Mouse (Mus musculus) lung, postnatal 10 days (tissue): ENCODE measurements around the gene Ccdc170.

Source experiments
- DNase-seq: peaks from one replicate; pipeline ENCODE4 v3.0.0; 2021

The Ccdc170 gene

DNA sequence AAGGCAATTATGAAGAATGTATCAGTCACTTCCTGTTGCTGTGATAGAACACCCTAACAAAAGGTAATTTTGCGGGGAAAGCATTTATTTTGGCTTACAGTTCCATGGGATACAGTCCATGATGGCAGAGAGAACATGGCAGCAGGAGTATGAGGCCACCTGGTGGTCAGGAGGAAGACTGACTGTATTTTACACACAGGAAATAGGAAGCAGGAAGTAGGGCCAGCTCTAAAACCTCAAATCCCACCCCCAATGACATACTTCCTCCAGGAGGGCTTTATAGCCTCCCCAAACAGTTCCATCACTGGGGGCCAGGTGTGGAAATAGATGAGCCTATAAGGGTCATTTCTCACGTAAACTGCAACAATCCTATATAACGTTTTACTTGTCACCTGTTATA lies 39.8 kb downstream of the Ccdc170 start:
- no peak for DNase-seq

DNA sequence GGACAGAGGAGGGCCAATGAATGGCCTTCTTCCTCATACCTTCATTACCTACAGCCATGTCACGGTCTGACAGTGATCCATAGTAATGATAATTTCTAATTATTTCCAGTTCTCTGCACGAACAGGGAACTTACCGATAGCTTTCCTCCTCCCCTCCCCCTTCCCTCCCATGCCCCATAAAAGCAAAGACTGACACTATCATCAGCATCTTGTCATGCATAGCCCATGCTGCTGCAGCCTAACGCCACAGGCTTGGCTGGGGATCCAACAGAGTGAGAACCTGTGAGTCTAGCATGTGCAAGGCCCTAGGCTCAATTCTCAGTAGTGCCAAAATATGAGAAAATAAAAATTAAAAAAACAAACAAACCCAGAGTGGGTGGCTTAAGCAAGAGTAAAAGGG lies 40.8 kb downstream of the Ccdc170 start:
- no peak for DNase-seq

DNA sequence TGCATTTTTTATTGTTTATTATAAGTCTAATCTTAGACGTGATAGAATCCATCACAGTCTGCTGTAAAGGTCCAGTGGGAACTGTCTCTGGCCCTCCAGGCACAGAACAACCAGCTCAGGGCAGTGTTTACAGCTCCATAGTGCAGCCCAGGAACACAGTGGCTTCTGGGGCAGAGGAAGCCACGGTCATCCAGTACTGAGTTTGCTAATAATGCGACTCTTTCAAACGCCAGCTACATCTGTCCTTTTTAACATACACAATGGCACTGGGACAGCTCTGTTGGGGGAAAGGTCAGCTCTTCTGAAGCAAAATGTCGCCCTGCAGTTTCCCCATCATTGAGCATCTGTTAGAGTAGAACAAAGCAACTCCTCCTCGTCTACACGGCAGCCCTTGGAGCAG lies 45.7 kb downstream of the Ccdc170 start:
- no peak for DNase-seq

DNA sequence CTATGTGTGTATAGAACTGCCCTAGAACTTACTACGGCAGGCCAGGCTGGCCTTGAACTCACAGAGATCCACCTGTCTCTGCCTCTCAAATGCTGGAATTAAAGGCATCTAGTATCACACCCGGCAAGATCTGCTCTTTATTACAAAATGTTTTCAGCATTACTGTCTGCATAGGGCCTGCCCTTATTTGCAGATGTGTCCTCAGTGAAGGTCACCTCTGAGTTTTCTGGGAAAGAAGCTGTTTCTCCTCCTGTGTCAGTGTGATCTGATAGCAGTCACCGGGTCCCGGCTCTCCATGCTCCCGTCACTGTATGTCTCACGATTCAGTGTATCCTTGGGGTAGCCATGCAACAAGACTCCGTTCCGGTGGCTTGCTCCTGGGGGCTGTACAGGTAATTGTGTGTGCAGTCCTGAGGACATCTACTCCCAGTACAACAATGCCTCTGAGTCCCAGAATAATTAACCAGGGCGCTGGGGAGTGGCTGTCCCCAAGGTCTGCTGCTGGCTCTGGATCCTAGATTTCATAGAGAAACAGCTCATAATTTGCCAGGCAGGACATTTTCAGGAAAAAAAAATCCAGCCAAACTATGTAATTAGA lies 48.4 kb downstream of the Ccdc170 start:
- no peak for DNase-seq

DNA sequence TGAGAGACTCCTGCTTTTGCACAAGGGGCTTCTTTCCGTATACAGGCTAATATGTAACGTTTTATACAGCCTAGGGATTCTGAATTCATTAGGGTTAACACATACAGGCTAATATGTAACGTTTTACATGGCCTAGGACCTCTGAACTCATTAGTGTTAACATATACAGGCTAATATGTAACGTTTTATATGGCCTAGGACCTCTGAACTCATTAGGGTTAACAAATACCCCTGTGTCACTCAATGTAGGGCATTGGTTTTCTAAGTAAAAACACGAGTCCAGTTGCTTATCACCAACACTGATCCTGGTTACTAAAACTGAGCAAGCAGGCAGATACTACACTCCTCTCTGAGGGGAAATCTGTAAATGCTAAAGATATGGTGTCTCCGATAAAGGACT lies 49.6 kb downstream of the Ccdc170 start:
- DNase-seq, result no peak

DNA sequence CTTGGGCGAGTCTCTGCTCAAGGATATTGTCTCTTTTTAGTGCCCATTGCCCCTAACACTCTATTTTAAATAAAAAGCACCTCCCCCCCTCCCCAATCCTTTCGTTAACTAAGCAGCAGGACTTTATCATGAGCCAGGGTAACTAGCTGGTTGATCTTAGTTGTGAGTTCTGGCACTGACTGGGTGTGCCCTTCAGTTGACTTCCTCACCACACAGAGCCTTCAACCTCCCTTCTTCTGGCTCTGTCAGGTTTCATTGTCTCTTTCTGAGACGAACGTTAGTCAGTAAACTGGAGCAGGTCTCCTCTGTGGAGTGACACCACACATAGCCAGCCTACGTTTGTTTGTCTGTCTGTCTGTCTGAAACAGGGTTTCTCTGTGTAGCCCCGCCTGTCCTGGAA lies 50.4 kb downstream of the Ccdc170 start:
- DNase-seq, result no peak

DNA sequence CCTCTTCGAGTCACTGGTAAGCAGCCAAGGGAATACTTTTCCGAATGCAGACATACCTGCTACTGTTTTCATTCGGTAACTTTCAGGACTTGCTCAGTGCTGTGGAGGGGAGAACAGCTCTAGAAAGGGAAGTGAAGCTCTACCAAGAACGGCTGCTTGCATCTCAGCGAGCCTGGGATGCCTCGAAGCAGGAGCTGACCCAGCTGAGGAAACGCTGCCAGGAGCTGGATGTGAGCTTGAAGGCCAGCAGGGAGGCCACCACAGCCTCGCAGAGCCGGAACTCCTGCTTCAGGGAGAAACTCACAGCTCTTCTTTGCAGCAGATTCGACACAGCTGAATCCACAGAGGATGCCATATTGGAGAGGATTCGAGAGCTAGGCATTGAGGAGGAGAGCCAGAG lies 51.6 kb downstream of the Ccdc170 start:
- DNase-seq, result no peak

DNA sequence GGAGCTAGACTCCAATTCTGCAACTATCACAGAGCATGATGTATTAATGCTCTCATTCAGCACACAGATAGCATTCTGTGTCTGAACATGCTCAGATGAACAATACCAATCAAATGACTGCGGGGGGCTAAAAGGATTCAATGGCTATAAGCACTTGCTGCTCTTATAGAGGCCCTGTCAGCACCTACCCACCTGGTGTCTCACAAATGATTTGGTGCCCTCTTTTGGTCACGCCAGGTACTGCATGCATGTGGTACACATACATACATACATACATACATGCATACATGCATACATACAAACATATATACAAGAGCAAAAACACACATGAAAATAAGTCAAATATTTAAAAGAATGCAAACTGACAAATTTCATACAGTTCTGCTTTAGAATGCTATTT lies 63.2 kb downstream of the Ccdc170 start:
- DNase-seq, result no peak

DNA sequence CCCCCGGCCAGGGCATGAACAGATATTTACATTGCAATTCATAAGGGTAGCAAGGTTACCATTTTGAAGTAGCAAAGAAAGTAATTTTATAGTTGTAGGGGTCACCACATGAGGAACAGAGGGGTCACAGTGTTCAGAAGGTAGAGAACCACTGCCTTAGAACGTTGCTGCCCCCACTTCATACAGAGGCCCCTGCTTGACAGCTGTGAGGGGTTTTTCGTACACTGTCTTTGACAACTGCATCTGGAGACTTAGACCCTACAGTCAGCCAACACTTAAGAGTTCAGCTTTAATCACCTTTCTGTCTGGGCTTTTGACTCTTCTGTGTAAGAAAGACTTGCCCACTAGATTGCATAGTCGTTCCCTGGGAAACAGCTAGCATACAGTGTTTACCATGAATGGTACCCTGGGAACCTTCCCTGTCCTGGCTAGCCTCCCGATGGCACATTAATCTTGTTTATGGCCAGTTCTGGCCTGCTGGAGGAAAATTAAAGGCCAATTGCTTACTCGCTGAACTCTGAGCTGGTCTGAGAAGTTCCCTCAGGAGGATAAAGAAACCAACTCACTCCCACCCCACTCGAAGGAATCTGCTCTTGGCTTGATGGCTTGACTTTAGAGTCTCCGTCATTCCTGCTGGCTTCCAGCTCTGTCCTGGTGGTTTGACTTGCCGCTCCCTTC lies 71.3 kb downstream of the Ccdc170 start:
- peak; percentile 39 for DNase-seq

DNA sequence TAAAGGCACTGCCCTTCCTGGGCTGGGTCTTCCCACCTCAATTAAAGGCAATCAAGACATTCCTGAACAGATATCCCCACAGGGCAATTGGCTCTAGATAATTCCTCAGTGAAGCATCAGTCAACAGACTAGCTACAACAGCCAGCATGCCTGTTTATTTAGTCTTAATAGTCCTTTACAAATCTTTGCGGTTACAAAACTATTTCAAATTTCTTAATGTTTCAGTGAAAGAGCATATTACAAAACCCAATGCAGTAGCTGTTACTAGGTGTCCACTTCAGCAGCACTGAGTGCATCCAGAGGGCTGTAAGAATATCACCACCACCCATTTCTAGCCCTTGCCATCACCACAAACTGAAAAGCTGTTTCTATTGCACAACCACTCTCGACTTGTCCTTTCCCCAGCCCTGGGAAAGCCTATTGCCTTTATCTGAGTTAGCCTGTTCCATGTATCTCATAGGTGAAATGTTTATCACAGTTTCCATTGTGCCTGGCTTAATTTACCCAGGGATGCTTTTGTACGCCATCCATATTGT lies 74.6 kb downstream of the Ccdc170 start:
- DNase-seq, result no peak

DNA sequence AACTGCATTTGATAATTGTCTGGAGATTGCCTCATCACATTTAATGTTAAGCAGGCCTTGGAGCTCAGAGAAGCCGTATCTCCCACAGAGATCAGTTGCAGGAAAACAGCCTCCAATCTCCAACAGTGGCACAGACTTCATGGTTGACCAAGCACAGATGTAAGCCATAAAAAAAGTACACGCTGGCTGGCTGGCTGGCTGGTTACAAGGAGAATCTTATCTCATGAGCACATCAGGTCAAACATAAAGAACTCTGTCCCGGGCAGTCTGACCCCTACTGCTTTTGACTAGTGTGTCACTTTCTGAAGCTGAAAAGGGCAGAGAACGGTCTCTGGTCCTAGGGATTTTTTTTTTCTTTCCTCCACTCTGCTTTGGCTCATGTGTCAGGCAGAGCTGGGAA lies 76.8 kb downstream of the Ccdc170 start:
- DNase-seq, result no peak

DNA sequence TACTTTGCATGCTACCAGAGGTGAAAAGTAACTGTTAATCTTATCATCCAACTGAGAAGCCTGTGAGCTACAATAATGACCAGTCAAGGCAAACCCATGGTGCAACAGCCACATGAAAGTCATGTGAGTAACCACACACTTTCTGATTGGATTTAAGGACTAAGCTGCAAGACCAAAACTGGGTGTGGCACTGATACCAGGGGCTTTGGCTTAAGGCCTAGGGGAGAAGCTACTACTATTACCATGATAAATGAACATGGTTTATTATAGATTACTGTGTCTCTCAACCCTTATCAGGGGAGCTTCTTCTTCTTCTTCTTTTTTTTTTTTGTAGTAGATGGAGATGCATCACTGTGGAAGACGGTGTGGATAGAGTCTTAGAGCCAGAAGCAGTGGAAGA lies 82.8 kb downstream of the Ccdc170 start:
- no peak for DNase-seq

DNA sequence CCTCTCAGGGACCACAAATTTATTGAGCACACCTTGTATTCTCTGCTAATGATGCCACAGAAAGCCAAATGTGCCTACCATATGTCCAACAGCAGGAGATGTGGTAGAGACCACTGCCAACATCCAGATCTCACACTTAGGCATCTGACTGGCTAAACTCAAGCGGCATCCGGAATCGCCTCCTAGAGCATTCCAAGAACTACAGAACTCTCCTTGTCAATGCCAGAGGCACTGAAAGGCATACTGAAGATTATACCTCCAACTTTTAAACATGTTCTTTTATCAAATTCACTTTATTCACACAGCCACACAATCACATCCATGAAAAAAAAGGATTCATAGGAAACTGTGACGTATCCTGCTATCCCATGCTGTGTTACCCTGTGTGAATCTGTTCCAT lies 88.5 kb downstream of the Ccdc170 start:
- DNase-seq, result no peak

DNA sequence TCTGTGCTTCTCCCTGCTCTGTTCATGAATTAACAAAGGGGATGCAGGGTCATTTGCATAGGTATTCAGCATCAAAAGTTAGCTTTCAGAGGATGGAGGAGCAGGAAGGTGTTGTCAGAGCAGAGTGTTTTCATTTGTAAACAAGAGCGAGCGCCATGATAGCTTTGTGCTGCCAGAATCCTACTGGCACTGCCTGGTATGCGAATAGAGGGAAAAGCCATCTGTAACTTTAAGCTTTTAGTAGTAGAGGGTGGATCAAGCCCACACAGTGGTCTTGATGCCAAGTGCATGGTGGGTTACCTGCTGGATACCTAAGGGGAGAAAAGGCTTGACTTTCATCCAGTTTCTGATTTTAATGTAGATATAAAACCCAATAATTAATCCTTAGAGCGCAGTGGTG lies 89.0 kb downstream of the Ccdc170 start:
- DNase-seq, result no peak

DNA sequence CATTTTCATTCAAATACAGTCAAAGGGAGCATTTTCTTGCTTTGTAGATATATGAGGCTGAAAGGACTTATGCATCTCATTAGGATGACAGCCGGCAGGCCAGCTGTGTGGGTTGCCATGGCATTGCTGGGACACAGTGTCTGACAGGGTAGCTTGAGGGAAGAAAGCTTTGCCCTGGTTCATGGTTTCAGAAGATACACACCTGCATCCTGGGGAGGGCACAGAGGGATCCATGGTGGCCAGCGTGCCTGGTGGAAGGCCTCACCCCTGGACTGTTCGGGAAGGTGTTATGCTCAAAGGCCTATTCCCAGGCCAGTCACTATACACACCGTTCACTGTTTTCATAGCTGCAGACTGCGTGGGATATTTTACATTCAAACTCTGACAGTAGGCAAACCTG lies 99.6 kb downstream of the Ccdc170 start:
- no peak for DNase-seq

DNA sequence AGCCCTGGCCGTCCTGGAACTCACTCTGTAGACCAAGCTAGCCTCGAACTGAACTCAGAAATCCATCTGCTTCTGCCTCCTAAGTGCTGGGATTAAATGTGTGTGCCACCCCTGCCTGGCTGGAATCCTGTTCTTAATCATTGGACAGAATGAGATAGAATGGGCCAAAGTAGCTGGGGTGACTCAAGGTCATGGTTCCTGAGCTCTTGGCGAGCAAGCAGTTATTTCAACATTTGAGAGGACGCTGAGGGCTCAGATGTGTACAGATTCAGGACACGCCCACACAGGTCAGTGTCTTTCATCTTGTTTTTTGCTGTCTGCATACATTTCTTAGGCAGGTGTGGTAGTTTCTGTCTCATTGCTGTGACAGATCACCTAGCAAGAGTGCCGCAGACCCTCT lies 104.4 kb downstream of the Ccdc170 start:
- no peak for DNase-seq

DNA sequence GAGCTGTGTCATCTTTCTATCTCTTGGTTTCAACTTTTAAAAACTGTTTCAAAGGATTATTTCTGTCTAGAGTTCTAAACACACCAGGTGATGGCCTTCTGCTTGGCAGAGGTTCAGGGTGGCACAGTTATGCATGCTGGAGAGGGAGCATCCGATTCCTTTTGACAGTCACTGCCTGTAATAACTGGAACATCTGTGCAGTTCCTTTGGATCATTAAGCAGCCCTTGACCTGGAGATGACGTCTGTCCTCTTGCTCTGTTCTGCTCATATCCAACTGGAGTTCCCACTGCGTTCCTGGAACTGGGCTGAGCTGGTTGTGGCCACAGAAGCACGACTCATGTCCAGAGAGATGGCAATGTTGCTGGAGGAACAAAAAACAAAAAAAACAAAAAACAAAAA lies 107.3 kb downstream of the Ccdc170 start:
- no peak for DNase-seq

DNA sequence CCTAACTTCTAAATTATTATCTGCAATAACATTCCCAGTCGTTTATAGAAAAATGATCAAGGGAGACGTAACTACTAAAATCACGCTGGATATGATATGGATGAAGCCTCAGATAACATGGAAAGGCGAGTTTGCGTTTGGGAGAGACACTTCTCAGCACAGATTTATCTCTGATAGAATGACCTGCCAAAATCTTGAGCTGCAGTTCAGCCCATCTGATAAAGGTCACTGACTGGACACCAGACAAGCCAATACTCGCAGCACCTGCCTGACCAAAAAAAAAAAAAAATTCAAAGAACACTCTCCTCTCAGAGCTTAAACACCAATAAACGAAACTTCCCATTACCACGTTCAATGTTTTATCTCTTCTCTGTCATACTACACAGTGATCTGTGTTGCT lies 108.7 kb downstream of the Ccdc170 start:
- DNase-seq, result no peak

DNA sequence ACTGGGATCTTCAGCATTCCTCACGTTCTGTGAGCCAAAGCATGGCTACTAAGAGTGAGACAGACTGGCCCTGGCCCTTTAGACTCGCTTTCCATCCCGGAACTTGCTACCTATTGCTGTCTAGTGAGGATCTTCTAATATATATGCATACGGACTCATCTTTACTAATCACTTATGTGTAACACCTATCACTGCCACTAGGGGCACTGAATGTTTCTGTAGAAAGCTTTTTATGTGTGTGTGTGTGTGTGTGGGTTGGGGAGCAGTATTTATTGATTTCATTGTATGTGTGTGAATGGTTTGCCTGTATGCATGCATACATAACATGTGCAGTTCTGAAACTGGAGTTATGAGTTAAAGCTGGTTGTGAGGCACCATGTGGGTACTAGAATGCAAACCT lies 111.5 kb downstream of the Ccdc170 start:
- no peak for DNase-seq

DNA sequence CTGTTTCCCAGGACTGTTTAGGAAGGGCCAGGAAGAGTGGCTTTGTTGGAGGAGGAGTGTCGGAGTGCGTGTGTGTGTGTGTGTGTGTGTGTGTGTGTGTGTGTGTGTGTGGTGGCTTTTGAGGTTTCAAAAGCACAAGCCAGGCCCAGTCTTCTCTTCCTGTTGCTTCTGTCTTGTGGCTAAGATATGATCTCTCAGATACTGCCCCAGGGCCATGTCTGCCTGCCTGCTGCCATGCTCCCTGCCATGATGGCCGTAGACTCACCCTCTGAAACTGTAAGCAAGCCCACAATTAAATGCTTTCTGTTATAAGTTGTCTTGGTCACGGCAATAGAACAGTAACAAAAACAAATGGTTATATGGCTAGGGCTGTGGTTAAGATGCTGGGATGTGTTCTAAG lies 114.9 kb downstream of the Ccdc170 start:
- DNase-seq, result no peak

DNA sequence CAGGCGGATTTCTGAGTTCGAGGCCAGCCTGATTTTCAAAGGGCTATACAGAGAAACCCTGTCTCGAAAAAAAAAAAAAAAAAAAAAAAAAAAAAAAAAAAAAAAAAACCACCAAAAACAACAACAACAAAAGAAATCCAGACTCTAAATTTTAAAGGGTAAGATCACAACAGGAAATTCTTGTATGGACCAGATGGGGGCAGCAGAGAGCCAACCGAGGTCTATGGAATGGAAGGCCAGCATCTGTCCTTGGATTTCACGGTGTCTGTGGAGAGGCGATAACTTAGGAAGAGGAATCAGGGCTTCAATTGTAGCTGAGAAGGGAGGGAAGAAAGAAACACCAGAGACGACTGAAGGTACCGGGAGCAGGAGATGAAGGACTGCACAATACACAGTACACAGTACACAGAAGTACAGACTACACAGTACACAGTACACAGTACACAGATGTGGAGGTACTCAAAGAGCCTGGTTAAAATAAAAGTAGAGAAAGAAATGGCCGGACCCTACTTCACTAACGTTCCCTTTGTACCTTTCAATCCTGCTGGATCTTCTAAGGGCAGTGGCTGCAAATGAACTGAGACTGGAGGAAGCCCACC lies 116.0 kb downstream of the Ccdc170 start:
- DNase-seq, result peak; percentile 66

DNA sequence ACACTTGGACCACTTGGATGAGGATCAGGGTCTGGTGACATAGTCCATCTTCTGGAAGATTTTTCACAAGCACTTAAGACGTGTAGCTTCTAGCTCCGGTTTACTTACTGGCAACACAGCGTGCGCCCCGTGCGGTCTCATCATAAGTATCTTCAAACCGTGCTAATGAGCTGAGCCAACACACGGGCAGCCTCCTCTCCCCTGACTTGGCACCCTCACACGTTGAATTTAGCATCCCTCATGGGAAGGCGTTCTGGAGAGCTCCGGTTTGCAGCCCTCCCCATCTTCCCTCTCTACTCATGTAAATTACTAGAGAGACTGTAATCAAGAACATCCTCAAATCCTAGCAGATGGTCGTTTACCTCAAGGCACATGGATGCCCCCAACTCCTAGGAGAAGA lies 116.6 kb downstream of the Ccdc170 start:
- no peak for DNase-seq

DNA sequence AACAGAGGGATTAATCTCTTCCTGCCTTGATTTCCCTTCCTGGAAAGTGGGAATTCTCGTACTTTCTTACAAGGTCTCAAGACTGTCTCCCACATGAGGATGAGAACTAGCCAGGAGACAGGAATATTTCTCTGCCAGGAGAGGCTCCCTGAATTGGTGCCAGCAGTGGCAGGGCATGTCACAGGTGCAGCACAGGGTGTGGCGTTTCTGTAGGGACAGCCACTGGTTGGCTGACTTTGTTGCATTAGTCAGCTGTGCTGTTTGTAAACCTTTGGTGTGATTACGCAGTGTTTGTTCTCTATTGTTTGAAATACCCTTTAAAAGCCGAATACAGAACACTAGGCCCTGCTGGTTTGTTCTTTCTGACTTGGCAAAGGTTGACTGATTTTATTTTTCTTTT lies 117.3 kb downstream of the Ccdc170 start:
- no peak for DNase-seq

DNA sequence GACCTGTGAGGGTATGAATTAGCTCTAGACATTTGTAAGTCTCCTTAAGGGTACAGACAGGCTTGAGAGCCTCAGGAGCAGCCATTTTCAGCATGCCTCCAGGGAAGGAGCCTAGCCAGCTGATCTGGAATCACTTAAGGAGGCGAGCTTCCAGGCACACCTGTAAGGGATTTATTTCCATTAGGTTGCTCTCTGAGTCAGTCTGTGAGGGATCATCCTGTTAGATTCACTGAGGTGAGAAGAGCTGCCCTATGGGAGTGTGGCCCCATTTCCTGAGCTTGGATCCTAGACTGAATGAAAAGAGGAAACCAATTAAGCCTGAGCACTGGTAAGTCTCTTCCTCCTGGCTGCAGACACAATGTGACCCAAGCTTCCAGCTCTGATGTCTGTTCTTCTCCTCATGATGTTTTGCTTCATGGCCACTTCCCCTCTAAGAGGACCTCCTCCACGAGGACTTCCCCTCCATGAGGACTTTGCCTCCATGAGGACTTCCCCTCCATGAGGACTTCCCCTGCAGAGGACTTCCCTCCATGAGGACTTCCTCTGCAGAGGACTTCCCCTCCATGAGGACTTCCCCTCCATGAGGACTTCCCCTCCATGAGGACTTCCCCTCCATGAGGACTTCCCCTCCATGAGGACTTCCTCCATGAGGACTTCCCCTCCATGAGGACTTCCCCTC lies 118.6 kb downstream of the Ccdc170 start:
- no peak for DNase-seq
